Mouse (Mus musculus) lung, postnatal 4 days (tissue): ENCODE measurements around the gene Napa.

Experiments used
- DNase-seq, 2 experiments: peaks; one replicate each; pipeline ENCODE4 v3.0.0; 2021

Napa gene

DNA sequence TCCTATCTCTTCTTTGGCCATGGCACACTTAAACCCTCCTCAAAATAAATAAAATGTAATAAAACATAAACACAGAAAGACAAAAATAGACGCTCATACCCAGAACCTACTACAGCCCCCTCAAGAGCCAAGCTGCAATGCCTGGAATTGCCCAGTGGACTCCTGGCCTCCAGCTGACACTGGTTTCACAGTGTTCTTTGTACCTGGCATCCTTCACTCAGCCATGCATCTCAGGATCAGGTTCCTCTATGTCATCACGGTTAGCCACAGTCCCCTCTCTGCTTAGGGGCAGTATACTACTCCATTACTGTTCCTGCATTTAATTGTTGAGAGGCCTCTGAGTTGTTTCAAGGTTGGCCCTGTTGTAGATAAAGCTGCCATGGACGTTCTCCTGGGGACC lies 34.7 kb downstream of the Napa start:
- DNase-seq: no peak

DNA sequence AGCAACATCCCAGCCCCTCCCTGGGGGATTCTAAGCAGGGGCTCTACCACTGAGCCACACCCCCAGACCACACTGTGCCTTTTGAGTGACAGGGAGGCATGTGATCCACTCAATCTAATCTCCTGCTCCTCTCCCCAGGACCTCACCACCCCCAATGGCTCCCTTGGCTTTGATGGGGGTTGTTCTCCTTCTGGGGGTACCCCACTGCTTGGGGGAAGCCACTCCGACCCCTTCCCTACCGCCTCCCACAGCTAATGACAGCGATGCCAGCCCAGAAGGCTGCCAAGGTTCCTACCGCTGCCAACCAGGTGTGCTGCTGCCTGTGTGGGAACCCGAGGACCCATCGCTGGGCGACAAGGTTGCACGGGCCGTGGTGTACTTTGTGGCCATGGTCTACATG lies 35.4 kb downstream of the Napa start:
- DNase-seq: no peak

DNA sequence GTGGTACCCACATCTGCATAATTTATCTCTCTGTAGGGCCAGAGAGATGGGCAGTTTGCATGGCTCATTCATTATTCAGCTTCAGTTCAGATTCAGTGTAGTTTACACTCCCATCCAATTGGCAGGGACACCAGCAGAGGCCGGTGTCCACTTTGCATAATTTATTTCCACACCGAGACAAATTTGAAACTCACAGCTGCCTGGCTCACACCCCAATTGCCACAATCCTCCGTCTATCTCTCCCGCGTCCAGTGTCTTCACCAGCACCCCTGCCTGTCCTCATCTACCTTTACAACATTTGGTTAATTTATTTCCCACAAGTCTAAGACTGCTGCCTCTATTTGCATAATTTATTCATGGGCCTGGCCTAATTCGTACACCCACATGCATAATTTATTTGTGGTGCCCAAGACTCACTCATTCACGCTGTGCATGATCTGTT lies 36.7 kb downstream of the Napa start:
- no peak for DNase-seq

GRCm38 (mm10) chr7:16146489-16147410 lies 48.5 kb downstream of the Napa start:
- no peak for DNase-seq

GRCm38 (mm10) chr7:16147643-16148042 lies 49.4 kb downstream of the Napa start:
- peak; percentile 60 to 69 for DNase-seq

DNA sequence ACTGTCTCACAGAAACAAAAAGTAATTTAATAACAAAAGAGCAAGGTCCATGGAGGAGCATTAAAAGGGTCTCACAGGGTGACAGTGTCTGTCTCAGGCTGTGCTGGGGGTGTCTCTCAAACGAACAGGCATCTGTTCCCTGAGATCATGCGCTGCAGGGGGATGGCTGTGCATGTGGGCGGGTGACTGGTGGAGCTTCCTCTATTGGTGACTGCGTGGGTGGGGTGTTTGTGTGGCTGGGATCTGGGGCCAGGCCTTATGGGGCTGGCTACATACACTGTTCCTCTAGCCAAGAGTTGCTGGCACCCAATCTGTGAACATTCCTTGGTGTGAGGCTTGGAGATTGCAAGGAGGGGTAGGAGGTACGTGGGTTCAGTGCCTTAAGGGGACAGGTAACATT lies 51.0 kb downstream of the Napa start:
- DNase-seq: peak in 1 of 2 experiments; percentile 26

DNA sequence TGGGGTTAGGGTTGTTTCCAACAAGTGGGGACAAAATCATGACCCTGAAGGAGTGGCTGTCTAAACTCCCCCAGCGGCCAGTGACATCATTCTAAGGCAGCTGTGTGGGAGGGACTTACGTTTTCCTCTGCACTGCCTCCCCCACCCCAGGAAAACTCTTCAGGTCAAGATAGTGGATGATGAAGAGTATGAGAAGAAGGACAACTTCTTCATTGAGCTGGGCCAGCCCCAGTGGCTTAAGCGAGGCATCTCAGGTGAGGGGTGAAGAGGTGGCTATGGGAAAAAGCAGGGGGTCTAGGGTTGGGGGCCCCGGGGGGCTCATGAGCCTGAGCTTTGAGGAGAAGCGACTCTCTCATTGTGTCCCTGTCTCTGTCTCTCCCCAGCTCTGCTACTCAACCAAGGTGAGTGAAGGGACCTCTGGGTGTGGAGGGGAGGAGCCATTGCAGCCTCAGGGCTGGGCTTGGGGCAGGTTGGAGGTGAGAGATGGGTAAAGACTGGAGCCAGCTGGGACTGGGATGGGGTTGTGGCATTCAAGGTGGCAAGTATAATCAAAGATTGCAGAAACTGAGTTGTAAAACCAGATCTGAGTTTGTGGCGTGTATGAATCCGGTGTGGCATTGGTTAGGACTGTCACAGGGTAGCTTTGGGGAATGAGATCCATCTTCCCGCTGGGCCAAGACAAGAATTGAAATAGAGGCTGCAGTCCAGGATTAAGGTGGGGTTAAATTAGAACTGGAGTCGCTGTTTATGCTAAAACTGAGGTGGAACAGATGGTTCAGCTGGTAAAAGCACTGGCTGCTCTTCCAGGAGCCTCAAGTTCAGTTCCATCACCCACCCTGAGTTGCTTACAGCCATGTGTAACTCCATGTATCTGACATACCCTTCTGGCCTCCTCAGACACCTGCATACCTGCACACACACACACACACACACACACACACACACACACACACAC lies 52.2 kb downstream of the Napa start:
- no peak for DNase-seq

DNA sequence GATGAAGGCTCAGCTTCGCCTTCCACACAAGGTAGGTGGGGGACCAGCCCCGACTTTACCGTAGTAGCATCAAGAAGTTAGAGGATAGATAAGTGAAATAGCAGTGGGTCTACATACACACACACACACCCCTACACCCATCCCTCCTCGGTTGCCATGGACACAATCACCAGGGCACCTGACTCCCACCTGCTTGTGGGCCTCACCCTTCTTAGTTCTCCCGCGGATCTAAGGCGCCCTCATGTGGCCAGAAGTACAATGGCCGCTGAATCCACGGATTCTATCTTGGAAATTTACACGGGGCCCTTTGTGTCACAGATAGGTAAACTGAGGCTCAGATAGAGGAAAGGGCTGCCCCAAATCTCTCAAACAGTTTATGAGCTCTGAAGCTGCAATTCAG lies 55.3 kb downstream of the Napa start:
- peak in 1 of 2 experiments; percentile 44 for DNase-seq

DNA sequence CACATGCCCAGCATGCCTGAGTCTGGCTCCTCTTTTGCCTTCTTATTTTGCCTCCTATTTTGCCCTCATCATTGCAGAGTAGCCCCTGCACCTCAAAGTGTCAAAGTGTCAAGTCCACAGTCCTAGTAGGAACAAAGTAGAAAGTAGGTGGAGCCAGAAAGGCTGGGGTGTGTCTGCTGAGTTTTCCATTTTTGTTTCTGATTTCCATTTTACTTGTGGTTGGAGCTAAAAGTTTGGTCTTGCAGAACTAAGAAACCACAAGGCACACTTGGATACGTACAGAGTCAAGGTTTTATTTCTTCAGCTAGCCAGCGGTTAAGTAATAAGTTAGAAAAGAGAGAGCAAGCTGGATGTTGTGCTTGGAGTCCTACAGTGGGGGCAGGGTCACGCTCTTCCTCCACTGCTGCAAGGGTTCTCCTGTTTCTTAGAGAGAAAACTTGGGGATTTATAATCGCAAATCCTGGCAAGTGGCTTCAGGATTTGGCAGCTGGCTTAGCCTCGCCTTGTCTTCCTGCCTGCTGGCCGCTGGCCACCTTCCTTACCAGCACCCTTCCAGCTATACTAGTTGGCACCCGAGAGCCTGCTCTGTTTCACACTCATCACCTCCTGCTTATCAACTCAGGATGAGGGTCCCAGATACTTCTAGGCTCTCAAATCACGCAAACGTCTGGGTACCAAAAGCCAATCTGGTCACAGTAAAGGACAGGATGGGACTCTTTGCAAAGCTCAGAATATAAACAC lies 57.0 kb downstream of the Napa start:
- DNase-seq: peak in 1 of 2 experiments; percentile 48

- no peak for DNase-seq
Observed at GRCm38 (mm10) chr7:16156105-16156714, 58.0 kb downstream of the Napa start.

GRCm38 (mm10) chr7:16158735-16159134 lies 60.5 kb downstream of the Napa start:
- no peak for DNase-seq

DNA sequence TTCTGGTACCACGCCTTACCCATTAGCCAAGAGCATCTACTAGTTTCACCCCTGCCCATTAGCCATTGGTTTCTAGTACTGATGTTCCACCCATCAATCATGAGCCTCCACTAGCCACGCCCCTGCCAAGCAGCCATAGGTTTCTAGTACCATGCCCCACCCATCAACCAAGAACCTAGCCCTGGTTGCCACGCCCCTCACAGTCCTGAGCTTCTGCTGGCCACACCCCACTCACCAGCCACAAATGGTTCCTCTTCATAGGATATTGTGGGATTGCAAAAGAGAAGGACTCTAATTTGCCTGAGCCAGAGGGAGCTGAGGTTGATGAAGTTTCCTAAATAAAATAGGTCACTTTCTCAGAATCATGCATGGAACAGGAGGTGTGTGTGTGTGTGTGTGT lies 62.4 kb downstream of the Napa start:
- DNase-seq: peak in 1 of 2 experiments; percentile 35

- DNase-seq: no peak
Observed at GRCm38 (mm10) chr7:16161302-16161701, 63.0 kb downstream of the Napa start.

- no peak for DNase-seq
Observed at GRCm38 (mm10) chr7:16162036-16162435, 63.8 kb downstream of the Napa start.
